Mouse (Mus musculus) spleen, adult 2 months (tissue): Measurements from ENCODE around the gene Gatc. TPM values are rescaled to one million over a fixed set of nuclear protein-coding genes. Genes with fewer than 3 reads are reported as not detected.

Experiments
- DNase-seq, 2 experiments: peaks; one replicate each; pipeline versions ENCODE4 v3.0.0 to v3.0.0-alpha.2; 2012 to 2021; ENCODE audit warnings: low spot score in 2 of 2, low read depth in 1 of 2
- H3K27ac ChIP-seq: fragments of 200-500 bp; 2 replicates; pipeline ENCODE4 v1.5.1; 2012; ENCODE audit warnings: low read length, inconsistent platforms; ENCODE audit not compliant: insufficient read depth
- H3K27me3 ChIP-seq: fragments of 200-500 bp; 2 replicates; pipeline ENCODE4 v1.6.1; 2012; ENCODE audit warnings: mild to moderate bottlenecking, moderate library complexity, low read length, inconsistent platforms; ENCODE audit not compliant: control insufficient read depth, insufficient read depth
- H3K36me3 ChIP-seq: fragments of 200-500 bp; 2 replicates; pipeline ENCODE4 v1.6.1; 2012; ENCODE audit warnings: mild to moderate bottlenecking, low read length, inconsistent platforms; ENCODE audit not compliant: control insufficient read depth, insufficient read depth
- H3K4me1 ChIP-seq: fragments of 200-500 bp; 2 replicates; pipeline ENCODE4 v1.6.1; 2011; ENCODE audit warnings: inconsistent platforms; ENCODE audit not compliant: control insufficient read depth, insufficient read depth, insufficient read length
- H3K4me3 ChIP-seq: fragments of 200-500 bp; 2 replicates; pipeline ENCODE4 v1.5.1; 2011; ENCODE audit warnings: mild to moderate bottlenecking, inconsistent platforms; ENCODE audit not compliant: insufficient read depth, insufficient read length; ENCODE audit errors: extremely low read depth
- CTCF ChIP-seq: fragments of 200-500 bp; IDR thresholded peaks from 2 replicates; pipeline ENCODE4 v1.5.1; 2011; ENCODE audit warnings: mild to moderate bottlenecking, inconsistent platforms; ENCODE audit not compliant: insufficient read depth, insufficient read length, insufficient replicate concordance; ENCODE audit errors: extremely low read depth
- POLR2A ChIP-seq: fragments of 200-500 bp; IDR thresholded peaks from 2 replicates; pipeline ENCODE4 v1.6.1; 2011; ENCODE audit warnings: low read depth, low read length, inconsistent platforms
- WGBS: fragments of 180-500 bp; shearing (Covaris S2); methylation state at CpG from one replicate; pipeline ENCODE4 v1.1.7; 2018; 5-methylcytosine and 5-hydroxymethylcytosine counted together
- polyA plus RNA-seq: library from polyadenylated mRNA; depleted of rRNA; stranded (reverse); fragments of >200 nt; gene quantifications from 2 replicates; pipeline ENCODE4 v1.2.3, GENCODE M21; 2012

Gene Gatc
- polyA plus RNA-seq, 1 experiment = 5.8 TPM

- peaks cover 1% of the 10 kb centered on the region; the same call in 1 of the 2 replicates for H3K36me3 ChIP-seq
- 79% methylated on average over 5 of the region's 5 CpGs for WGBS
- H3K27ac ChIP-seq = no peak overlapping the region
- TF ChIP-seq POLR2A (no peak), CTCF (no peak)
- peaks cover 2% of the 10 kb centered on the region; the same call in 1 of the 2 replicates for H3K4me1 ChIP-seq
- DNase-seq = no peak
- H3K4me3 ChIP-seq = no peak overlapping the region
- H3K27me3 ChIP-seq = no peaks in the 10 kb centered on the region
These were observed 10.4 kb upstream of the Gatc start for GRCm38 (mm10) chr5:115351348-115351747.

DNA sequence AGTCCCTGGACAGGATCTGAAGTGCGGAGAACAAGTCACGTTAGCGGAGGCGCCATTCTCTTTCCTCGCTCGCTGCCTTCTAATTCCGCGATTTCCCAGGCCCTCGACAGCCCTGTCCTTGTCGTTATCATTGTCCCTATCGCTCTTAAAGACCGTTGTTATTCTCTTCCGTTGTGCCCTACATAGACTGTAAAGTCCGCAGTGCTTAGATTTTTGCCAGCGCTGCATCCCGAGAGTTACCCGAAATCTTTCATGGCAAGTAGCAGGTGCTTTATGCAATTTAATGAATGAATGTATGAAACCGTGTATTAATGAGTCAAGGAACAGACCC is 8.2 kb upstream of the Gatc start:
- Histone ChIP-seq H3K27me3 (no peaks in the 10 kb centered on the region), H3K4me1 (peaks cover 2% of the 10 kb centered on the region; the same call in 1 of the 2 replicates), H3K4me3 (peak overlapping the region; percentile 80), H3K27ac (peak overlapping the region; percentile 82), H3K36me3 (peaks cover 11% of the 10 kb centered on the region)
- WGBS = under 1% methylated on average over 18 of the region's 18 CpGs
- TF ChIP-seq CTCF (no peak), POLR2A (no peak)
- no peak for DNase-seq

GRCm38 (mm10) chr5:115348546-115349224 is 7.7 kb upstream of the Gatc start, which contains the start of gene Cox6a1:
Cox6a1 (minus strand) TSS chr5:115348981.
- Histone ChIP-seq H3K27me3 (no peaks in the 10 kb centered on the region), H3K36me3 (peaks cover 13% of the 10 kb centered on the region), H3K4me3 (peak within 1 kb of the TSS; percentile 94), H3K27ac (peak within 1 kb of the TSS; percentile 82), H3K4me1 (peaks cover 2% of the 10 kb centered on the region; the same call in 1 of the 2 replicates)
- WGBS = under 1% methylated on average over 61 of the region's 74 CpGs
- peak; percentile 58; the same call in 1 of the 2 replicates for TF ChIP-seq POLR2A
- TF ChIP-seq CTCF = no peak
- peak; percentile 98 to 99 for DNase-seq

GRCm38 (mm10) chr5:115347564-115347963 is 6.6 kb upstream of the Gatc start:
- H3K27me3 ChIP-seq = no peaks in the 10 kb centered on the region
- no peak for TF ChIP-seq POLR2A
- TF ChIP-seq CTCF = peak; percentile 73; the same call in 1 of the 2 replicates
- H3K27ac ChIP-seq = no peak overlapping the region
- peaks cover 19% of the 10 kb centered on the region for H3K36me3 ChIP-seq
- peak overlapping the region; percentile 32; the same call in 1 of the 2 replicates for H3K4me3 ChIP-seq
- WGBS = under 1% methylated on average over 5 of the region's 5 CpGs
- peaks cover 2% of the 10 kb centered on the region; the same call in 1 of the 2 replicates for H3K4me1 ChIP-seq
- DNase-seq = peak; percentile 72 to 84

- no peaks in the 10 kb centered on the region for H3K27me3 ChIP-seq
- H3K4me3 ChIP-seq = peak overlapping the region; percentile 93
- peaks cover 3% of the 10 kb centered on the region; the same call in 1 of the 2 replicates for H3K4me1 ChIP-seq
- DNase-seq = no peak
- no peak for TF ChIP-seq CTCF
- no peak for TF ChIP-seq POLR2A
- H3K27ac ChIP-seq = peak overlapping the region; percentile 74
- H3K36me3 ChIP-seq = peaks cover 19% of the 10 kb centered on the region
- 8% methylated on average over 36 of the region's 36 CpGs for WGBS
These were observed 562 bp upstream of the Gatc start for GRCm38 (mm10) chr5:115341314-115342165.

DNA sequence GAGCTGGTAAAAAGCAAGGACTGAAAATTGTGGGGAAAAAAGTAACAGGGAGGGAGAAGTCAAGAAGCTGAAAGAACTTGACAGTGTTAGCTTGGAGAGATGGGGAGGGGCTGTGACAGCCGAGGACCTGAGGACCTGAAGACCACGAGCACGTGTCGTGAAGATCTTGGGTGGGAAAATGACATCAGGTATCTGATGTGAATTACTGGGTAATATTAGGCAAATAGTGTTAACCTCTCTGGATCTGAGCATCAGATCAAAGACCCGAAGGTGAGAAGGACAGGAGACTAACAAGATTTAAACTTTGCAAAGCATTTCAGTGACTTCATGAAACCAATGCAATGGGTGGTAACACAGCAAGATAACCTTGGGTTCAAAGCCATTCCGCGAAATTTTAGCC is 971 bp downstream of the Gatc start:
- H3K27ac ChIP-seq = no peak overlapping the region
- no peak overlapping the region; the same call in 1 of the 2 replicates for H3K4me3 ChIP-seq
- WGBS = 18% methylated on average over 7 of the region's 7 CpGs
- H3K36me3 ChIP-seq = peaks cover 20% of the 10 kb centered on the region
- TF ChIP-seq POLR2A (no peak), CTCF (no peak)
- H3K27me3 ChIP-seq = no peaks in the 10 kb centered on the region
- H3K4me1 ChIP-seq = peaks cover 3% of the 10 kb centered on the region; the same call in 1 of the 2 replicates
- no peak for DNase-seq
